Mouse (Mus musculus) ES-Bruce4 (cell line): ENCODE data around the gene Scfd2.

Source experiments
- CTCF ChIP-seq: IDR thresholded peaks from one replicate; pipeline ENCODE4 v1.8.1; 2011; ENCODE audit warnings: low read depth, low read length
- EP300 ChIP-seq: IDR thresholded peaks from 2 replicates; pipeline ENCODE4 v1.6.1; 2011; ENCODE audit warnings: low read depth, low read length; ENCODE audit not compliant: insufficient read depth
- POLR2A ChIP-seq: IDR thresholded peaks from one replicate; pipeline ENCODE4 v1.8.1; 2011; ENCODE audit warnings: low read length; ENCODE audit not compliant: insufficient read depth

- TF ChIP-seq POLR2A (peak; percentile 47), CTCF (no peak), EP300 (no peak)
These were observed 3.9 kb upstream of the Scfd2 start, which contains the start of gene Fip1l1 for GRCm38 (mm10) chr5:74535240-74536021.
